Mouse (Mus musculus) fibroblast of lung, adult 2 months (primary cell): ENCODE results near the gene Ccdc177.

Experiments used
- DNase-seq: peaks from one replicate; pipeline ENCODE4 v3.0.0-alpha.2; 2011; ENCODE audit warnings: low read depth

The Ccdc177 gene

DNA sequence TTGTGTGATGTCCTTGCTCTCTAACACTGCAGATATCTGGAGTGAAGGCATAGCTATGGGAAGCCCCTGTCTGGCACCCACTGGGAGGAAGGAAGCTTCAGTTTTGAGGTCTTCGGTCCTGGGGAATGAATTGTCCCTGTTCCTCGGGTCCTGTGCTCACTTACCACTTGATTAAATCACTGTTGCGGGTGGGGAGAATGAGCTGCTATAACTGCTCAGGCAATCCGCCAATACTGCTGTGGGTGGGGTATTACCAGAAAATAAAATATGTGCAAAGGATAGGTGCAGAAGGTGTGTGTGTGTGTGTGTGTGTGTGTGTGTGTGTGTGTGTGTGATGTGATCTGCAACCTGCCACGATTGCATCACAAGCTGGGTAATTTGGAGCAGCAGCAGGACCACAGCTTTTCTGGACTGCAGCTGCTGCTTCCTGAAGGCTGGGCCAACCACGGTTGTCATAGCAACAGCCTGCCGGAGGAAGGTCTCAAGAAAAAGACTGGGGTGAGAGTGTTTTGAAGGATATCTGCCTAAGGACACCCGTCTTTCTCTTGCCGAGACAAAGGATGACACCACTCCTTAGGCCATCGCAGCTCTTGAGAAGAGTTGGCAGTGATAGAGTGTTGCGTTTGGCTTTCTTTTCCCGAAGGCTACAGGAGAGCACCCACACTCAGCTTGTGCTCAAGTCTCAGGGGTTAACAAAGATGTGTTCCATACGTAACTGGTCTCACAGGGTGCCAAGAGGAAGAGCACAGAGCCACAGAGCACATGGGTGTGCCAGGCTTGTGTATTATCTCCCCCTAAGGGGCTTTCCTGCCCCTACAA is 23.8 kb downstream of the Ccdc177 start:
- no peak for DNase-seq

GRCm38 (mm10) chr12:80734526-80735470 is 25.7 kb downstream of the Ccdc177 start:
- no peak for DNase-seq

- DNase-seq, result no peak
Observed at GRCm38 (mm10) chr12:80730567-80730966, 29.9 kb downstream of the Ccdc177 start.

- no peak for DNase-seq
Observed at GRCm38 (mm10) chr12:80729758-80730530, 30.5 kb downstream of the Ccdc177 start.

DNA sequence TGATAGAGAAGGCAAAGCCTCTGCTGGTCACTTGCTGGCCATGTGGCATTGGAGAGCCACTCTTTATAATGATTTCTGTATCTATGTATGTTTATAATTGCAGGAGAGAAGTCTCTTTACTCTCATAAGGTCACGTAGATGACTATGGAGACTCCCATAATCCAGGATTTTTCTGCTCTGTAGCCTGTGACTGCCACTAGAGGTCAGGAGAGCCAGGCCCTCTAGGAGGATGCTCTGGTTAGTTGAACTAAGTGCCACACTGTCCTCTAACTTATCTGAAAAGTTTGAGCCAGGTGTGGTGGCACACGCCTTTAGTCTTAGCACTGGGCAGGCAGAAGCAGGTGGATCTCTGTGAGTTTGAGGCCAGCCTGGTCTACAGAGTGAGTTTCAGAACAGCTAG is 31.7 kb downstream of the Ccdc177 start:
- DNase-seq, result no peak

GRCm38 (mm10) chr12:80728207-80728606 is 32.3 kb downstream of the Ccdc177 start:
- no peak for DNase-seq

- DNase-seq, result peak; percentile 21
Observed at GRCm38 (mm10) chr12:80724853-80725559, 35.5 kb downstream of the Ccdc177 start.

- no peak for DNase-seq
Observed at GRCm38 (mm10) chr12:80721458-80721857, 39.0 kb downstream of the Ccdc177 start.

GRCm38 (mm10) chr12:80720507-80720906 is 40.0 kb downstream of the Ccdc177 start:
- DNase-seq, result no peak

GRCm38 (mm10) chr12:80719141-80719540 is 41.3 kb downstream of the Ccdc177 start:
- no peak for DNase-seq

DNA sequence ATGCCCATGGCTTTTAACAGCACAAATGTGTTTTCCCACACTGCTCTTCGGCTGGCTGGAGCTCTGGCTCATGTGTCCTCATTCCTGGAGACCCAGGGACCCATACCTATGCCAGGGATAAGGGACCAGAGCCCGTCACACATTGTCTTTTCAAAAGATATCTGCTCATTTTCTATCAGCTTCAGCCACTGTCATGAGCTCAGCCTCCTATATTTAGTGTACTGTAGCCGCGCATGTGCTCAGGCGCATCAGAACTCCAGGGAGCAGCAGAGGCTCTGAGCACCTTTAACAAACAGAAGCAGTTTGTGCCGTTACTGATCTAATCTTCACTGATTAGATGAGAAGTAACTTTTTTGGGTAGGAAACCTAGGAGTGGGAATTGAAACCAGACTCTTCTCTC is 44.6 kb downstream of the Ccdc177 start:
- DNase-seq, result no peak

- no peak for DNase-seq
Observed at GRCm38 (mm10) chr12:80706915-80707604, 53.4 kb downstream of the Ccdc177 start.

DNA sequence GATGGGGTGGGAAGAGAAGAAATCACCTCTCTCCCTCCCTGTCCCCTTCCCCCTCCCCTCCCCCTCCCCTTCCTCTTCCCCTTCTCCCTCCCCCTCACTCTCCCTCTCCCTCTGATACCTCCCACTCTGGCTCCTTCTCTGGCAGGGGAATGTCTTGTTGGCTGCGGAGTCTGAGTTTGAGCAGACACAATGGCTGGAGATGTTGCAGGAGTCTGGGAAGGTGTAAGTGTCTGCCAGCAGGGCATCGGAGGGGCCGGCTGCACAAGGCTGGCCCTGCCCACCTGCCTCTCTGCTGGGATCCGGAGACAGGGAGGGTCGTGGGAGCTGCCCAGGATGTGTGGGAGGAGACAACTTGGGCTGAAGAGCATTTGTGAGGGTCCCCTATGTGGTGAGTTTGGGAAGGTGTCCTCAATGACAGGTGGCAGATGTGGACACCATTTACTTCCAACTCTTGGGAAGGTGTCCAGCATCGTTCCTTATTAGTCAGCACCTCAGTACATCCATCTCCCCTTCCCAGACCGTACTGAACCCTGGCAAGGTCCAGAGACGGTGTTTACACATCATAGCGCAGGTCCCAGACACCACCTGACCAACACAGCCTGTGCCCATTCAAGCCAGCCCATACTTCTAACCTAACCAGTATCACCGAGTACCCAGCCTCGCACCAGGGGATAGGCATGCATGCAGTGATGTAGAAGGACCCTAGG is 54.1 kb downstream of the Ccdc177 start:
- no peak for DNase-seq
